Comparison of ENCODE assay signal across 1 mouse cellular context in the genomic region with DNA sequence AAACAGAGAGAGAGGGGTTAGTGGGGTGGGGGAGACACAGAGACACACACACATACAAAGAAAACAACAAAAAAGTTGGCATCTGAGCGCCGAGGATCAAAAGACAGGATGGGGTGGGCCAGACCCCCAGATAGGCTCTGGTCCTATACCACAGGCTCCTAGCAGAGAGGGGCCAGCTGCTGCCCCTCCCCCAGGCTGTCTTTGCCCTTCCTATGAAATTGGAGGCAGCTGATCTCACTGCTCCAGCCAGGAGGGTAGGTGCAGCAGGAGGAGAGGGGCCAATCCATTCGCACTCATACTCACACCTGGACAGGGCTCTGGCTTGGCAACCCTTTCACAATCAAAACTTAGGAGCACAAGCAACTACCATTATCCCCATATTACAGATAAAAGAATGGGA.
TF ChIP-seq lines count a peak whose summit lies in the region.

No protein-coding gene starts in this region.

TF ChIP-seq in MEL, 35 proteins besides CTCF, POLR2A, EP300 and RAD21 (continued from another document):
- TF ChIP-seq GATA1 (IDR thresholded peaks at IDR 0.05; ENCODE audit: low read depth, low read length) (no peak), ZKSCAN1 (IDR thresholded peaks at IDR 0.05; ENCODE audit: low read depth, low read length) (no peak), UBTF (IDR thresholded peaks at IDR 0.05; ENCODE audit: borderline replicate concordance, insufficient read depth, low read depth, low read length) (no peak), BHLHE40 (IDR thresholded peaks at IDR 0.05; ENCODE audit: borderline replicate concordance, low read depth, low read length) (no peak), MAZ (IDR thresholded peaks at IDR 0.05; ENCODE audit: low read depth, low read length) (no peak), CHD2 (IDR thresholded peaks at IDR 0.05; ENCODE audit: low read length) (no peak), E2F4 (IDR thresholded peaks at IDR 0.05; ENCODE audit: borderline replicate concordance, low read depth, low read length) (no peak), ZC3H11A (IDR thresholded peaks at IDR 0.05; ENCODE audit: low read depth, low read length) (no peak), ZNF384 (IDR thresholded peaks at IDR 0.05; ENCODE audit: low read depth, low read length) (no peak), TAL1 (IDR thresholded peaks at IDR 0.05; ENCODE audit: low read length) (no peak), MYB (IDR thresholded peaks at IDR 0.05; ENCODE audit: low read depth, low read length) (no peak), MXI1 (IDR thresholded peaks at IDR 0.05; ENCODE audit: low read depth, low read length) (no peak), NELFE (IDR thresholded peaks at IDR 0.05; ENCODE audit: low read depth, low read length) (no peak), ZMIZ1 (IDR thresholded peaks at IDR 0.05; ENCODE audit: low read depth, low read length) (no peak), SIN3A (IDR thresholded peaks at IDR 0.05; ENCODE audit: low read length) (no peak), POLR2AphosphoS5 (IDR thresholded peaks at IDR 0.05; ENCODE audit: borderline replicate concordance, low read depth, low read length) (no peak), ETS1 (IDR thresholded peaks at IDR 0.05; ENCODE audit: low read depth, low read length) (no peak), USF1 (IDR thresholded peaks at IDR 0.05; ENCODE audit: low read depth, low read length) (no peak), HCFC1 (IDR thresholded peaks at IDR 0.05; ENCODE audit: low read depth, low read length) (no peak)
TF ChIP-seq in MEL: peak in this region for 0.
